Mouse (Mus musculus): ENCODE data around the gene Cldn3.

DNA sequence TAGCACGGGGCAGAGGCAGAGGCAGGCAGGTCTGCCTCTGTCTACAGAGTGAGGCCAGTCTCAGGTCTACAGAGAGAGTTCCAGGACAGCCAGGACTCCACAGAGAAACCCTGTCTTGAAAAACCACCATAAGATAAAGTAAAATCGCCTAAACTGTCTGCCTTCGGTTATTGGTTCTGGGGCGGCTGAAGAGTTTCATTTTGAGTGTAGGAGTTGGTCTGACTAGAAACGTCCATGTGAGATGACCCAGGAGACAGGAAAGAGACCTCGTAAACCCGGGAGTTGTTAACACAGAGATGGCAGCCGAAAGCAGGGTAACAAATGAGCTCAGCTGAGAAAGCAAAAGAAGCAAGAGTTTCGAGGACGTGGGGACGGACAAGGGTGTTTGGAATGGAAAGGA is 3.2 kb downstream of the Cldn3 start:
- no peak for TF ChIP-seq CTCF (IDR thresholded peaks at IDR 0.05; ENCODE audit: borderline replicate concordance, insufficient read depth, low read depth, low read length)
- no peak for TF ChIP-seq POLR2A (IDR thresholded peaks at IDR 0.05; ENCODE audit: borderline replicate concordance, insufficient read depth, low read length)
